Comparison of ENCODE assay signal across 13 mouse cellular contexts in genomic region chr9:5298329-5299131, GRCm38 (mm10). TPM values are rescaled to one million over a fixed set of nuclear protein-coding genes. Genes with fewer than 3 reads are reported as not detected.
A peak's percentile ranks its signal among the peaks of the same experiment; 100 is the strongest.
DNase-seq lines count a peak whose midpoint lies in the region; ATAC-seq and TF ChIP-seq lines count a peak whose summit lies in the region.
"Had no signal": no experiment of that assay in that cellular context is flagged by ENCODE, and none has a peak within 500 bp of the region (broad histone marks: within the 10 kb centered on the region; RNA-seq: fewer than 3 reads in every experiment).

Casp1 (plus strand) TSS chr9:5298517.

- H3K79me2 ChIP-seq in MEL (ENCODE audit: control insufficient read depth, insufficient read depth, low read length, poor library complexity): no peaks in the 10 kb centered on the region

- ATAC-seq in liver, embryonic 16.5 days (ENCODE audit: low read depth): no peak
- ATAC-seq in liver, embryonic 12.5 days: no peak
- ATAC-seq in neutrophil, adult 5-6 weeks (ENCODE audit: extremely low read depth, insufficient number of reproducible peaks, low FRiP score, poor library complexity, severe bottlenecking): peak; percentile 87
- ATAC-seq: midbrain, embryonic 16.5 days had no signal

- H3K4me1 ChIP-seq in liver, embryonic 16.5 days (ENCODE audit: control insufficient read depth, low read depth, low read length): no peaks in the 10 kb centered on the region
- no peaks in the 10 kb centered on the region for H3K4me1 ChIP-seq in liver, embryonic 12.5 days
- H3K4me1 ChIP-seq in MEL (ENCODE audit: control insufficient read depth in 1 of 2, insufficient read depth in 2 of 2, low read length in 2 of 2): no peaks in the 10 kb centered on the region
- H3K4me1 ChIP-seq: hindbrain, embryonic 10.5 days had no signal

- H3K27me3 ChIP-seq in liver, embryonic 16.5 days (ENCODE audit: control insufficient read depth, insufficient read depth, low read depth, low read length): no peaks in the 10 kb centered on the region
- H3K27me3 ChIP-seq in liver, embryonic 12.5 days (replicated peaks): no peaks in the 10 kb centered on the region
- no peaks in the 10 kb centered on the region for H3K27me3 ChIP-seq in MEL (ENCODE audit: control insufficient read depth in 1 of 2, insufficient read depth in 2 of 2, low read length in 2 of 2)

- no peak for TF ChIP-seq POLR2A in MEL (IDR thresholded peaks at IDR 0.05; ENCODE audit: control insufficient read depth in 1 of 2, insufficient read depth in 1 of 2, low read depth in 1 of 2, low read length in 2 of 2, poor library complexity in 1 of 2)

- TF ChIP-seq EP300 in MEL (IDR thresholded peaks at IDR 0.05; ENCODE audit: low read depth in 1 of 2, low read length in 2 of 2): no peak

- peak; percentile 37 for DNase-seq in MEL (ENCODE audit: low read depth, low spot score)
- peak; percentile 80 for DNase-seq in induced T-regulatory cell, adult 2 months (ENCODE audit: low read depth)
- DNase-seq in yolk sac, embryonic 10.5 days (ENCODE audit: low spot score): no peak
- DNase-seq in kidney, postnatal 4 days: no peak
- DNase-seq: cerebellum, adult 11 months; kidney, postnatal 14 days; retina, postnatal 1 day; thymus, adult 18-20 months had no signal

- WGBS in liver, embryonic 16.5 days (ENCODE audit: insufficient replicate concordance): 49% methylated on average over 11 of the region's 11 CpGs
- 63% methylated on average over 11 of the region's 11 CpGs for WGBS in liver, embryonic 12.5 days (ENCODE audit: insufficient replicate concordance)

- no peak within 1 kb of the TSS for H3K9ac ChIP-seq in liver, embryonic 16.5 days (ENCODE audit: low read depth, low read length)
- H3K9ac ChIP-seq in liver, embryonic 12.5 days: no peak within 1 kb of the TSS
- peak within 1 kb of the TSS; percentile 28; the same call in 1 of the 2 replicates for H3K9ac ChIP-seq in MEL (ENCODE audit: control insufficient read depth, low read depth, low read length, poor library complexity, severe bottlenecking)

- H3K27ac ChIP-seq in liver, embryonic 16.5 days (ENCODE audit: low read length): no peak within 1 kb of the TSS; the same call in 1 of the 2 replicates
- H3K27ac ChIP-seq in liver, embryonic 12.5 days: no peak within 1 kb of the TSS
- no peak within 1 kb of the TSS for H3K27ac ChIP-seq in MEL (ENCODE audit: control insufficient read depth, low read depth, low read length)
- H3K27ac ChIP-seq: hindbrain, embryonic 10.5 days had no signal

- no peak within 1 kb of the TSS; the same call in 1 of the 2 replicates for H3K4me2 ChIP-seq in liver, embryonic 16.5 days (ENCODE audit: low read depth, low read length)
- H3K4me2 ChIP-seq in liver, embryonic 12.5 days: no peak within 1 kb of the TSS

- TF ChIP-seq RAD21 in MEL (IDR thresholded peaks at IDR 0.05; ENCODE audit: low read depth, low read length): no peak

- H3K4me3 ChIP-seq in liver, embryonic 16.5 days (ENCODE audit: low read depth, low read length): peak within 1 kb of the TSS; percentile 17; the same call in 1 of the 2 replicates
- no peak within 1 kb of the TSS for H3K4me3 ChIP-seq in liver, embryonic 12.5 days
- H3K4me3 ChIP-seq in MEL (ENCODE audit: control insufficient read depth in 1 of 2, insufficient read depth in 1 of 2, low read depth in 2 of 2, low read length in 2 of 2): peak within 1 kb of the TSS; percentile 13 to 28
- H3K4me3 ChIP-seq: hindbrain, embryonic 10.5 days had no signal

- TF ChIP-seq CTCF in MEL (IDR thresholded peaks at IDR 0.05 in 2 of 3, conservative IDR thresholded peaks at IDR 0.05 in 1 of 3; ENCODE audit: control insufficient read depth in 1 of 3, insufficient read depth in 1 of 3, low read depth in 2 of 3, low read length in 3 of 3, poor library complexity in 1 of 3, severe bottlenecking in 1 of 3): no peak

- no peaks in the 10 kb centered on the region for H3K9me3 ChIP-seq in liver, embryonic 16.5 days (replicated peaks; ENCODE audit: control insufficient read depth, low read length)
- no peaks in the 10 kb centered on the region for H3K9me3 ChIP-seq in liver, embryonic 12.5 days (replicated peaks)
- H3K9me3 ChIP-seq in MEL (replicated peaks; ENCODE audit: insufficient read depth, low read length): no peaks in the 10 kb centered on the region
- H3K9me3 ChIP-seq: hindbrain, embryonic 10.5 days had no signal

- H3K36me3 ChIP-seq in liver, embryonic 16.5 days (ENCODE audit: control insufficient read depth, insufficient read depth): no peaks in the 10 kb centered on the region
- no peaks in the 10 kb centered on the region for H3K36me3 ChIP-seq in liver, embryonic 12.5 days
- H3K36me3 ChIP-seq in MEL (ENCODE audit: control insufficient read depth in 1 of 2, insufficient read depth in 2 of 2, low read length in 2 of 2): peaks cover 0 to 2% of the 10 kb centered on the region in 2 experiments; a peak in 1 of 4 replicates
- H3K36me3 ChIP-seq: hindbrain, embryonic 10.5 days had no signal

TF ChIP-seq in MEL, 35 proteins besides CTCF, POLR2A, EP300 and RAD21:
- TF ChIP-seq CHD1 (IDR thresholded peaks at IDR 0.05; ENCODE audit: low read depth, low read length): no peak
- TF ChIP-seq POLR2AphosphoS2 (IDR thresholded peaks at IDR 0.05; ENCODE audit: low read length): no peak
- no peak for TF ChIP-seq GABPA (IDR thresholded peaks at IDR 0.05; ENCODE audit: low read depth, low read length)
- TF ChIP-seq USF2 (IDR thresholded peaks at IDR 0.05; ENCODE audit: borderline replicate concordance in 1 of 2, insufficient read depth in 1 of 2, low read depth in 1 of 2, low read length in 2 of 2): no peak
- TF ChIP-seq POLR2AphosphoS5 (IDR thresholded peaks at IDR 0.05; ENCODE audit: borderline replicate concordance, low read depth, low read length): no peak
- TF ChIP-seq MXI1 (IDR thresholded peaks at IDR 0.05; ENCODE audit: low read depth, low read length): no peak
- TF ChIP-seq ZNF384 (IDR thresholded peaks at IDR 0.05; ENCODE audit: low read depth, low read length): no peak
- TF ChIP-seq ZMIZ1 (IDR thresholded peaks at IDR 0.05; ENCODE audit: low read depth, low read length): no peak
- no peak for TF ChIP-seq NELFE (IDR thresholded peaks at IDR 0.05; ENCODE audit: low read depth, low read length)
- no peak for TF ChIP-seq TAL1 (IDR thresholded peaks at IDR 0.05; ENCODE audit: low read length)
- no peak for TF ChIP-seq MYB (IDR thresholded peaks at IDR 0.05; ENCODE audit: low read depth, low read length)
- TF ChIP-seq BHLHE40 (IDR thresholded peaks at IDR 0.05; ENCODE audit: borderline replicate concordance, low read depth, low read length): no peak
- no peak for TF ChIP-seq MAZ (IDR thresholded peaks at IDR 0.05; ENCODE audit: low read depth, low read length)
- no peak for TF ChIP-seq TCF12 (IDR thresholded peaks at IDR 0.05; ENCODE audit: low read depth, low read length)
- no peak for TF ChIP-seq ETS1 (IDR thresholded peaks at IDR 0.05; ENCODE audit: low read depth, low read length)

RNA-seq across cellular contexts. Expression of gene Casp1, which starts in this region (rescaled TPM):
- polyA plus RNA-seq in liver, embryonic 16.5 days (2015; fragmentation: Nextera tagmentation; extraction: Ambion mirVana): 3.6 and 3.9 TPM in 2 replicates
- polyA plus RNA-seq in liver, embryonic 12.5 days (2016; fragmentation: Nextera tagmentation; extraction: Ambion mirVana): 1.5 and 2.1 TPM in 2 replicates
- 0.73 and 1.4 TPM in 2 replicates for total RNA-seq in MEL (2012; rRNA removed)
- under 1 TPM in 1 of 2 experiments, not detected in 1; 0.17 TPM for polyA plus RNA-seq in MEL (2012; ENCODE audit: insufficient read depth in 1 of 2, insufficient read length in 2 of 2, low read depth in 1 of 2, low replicate concordance in 2 of 2, missing spikeins in 1 of 2)
- 89.2 and 89.7 TPM in 2 replicates for total RNA-seq in neutrophil, adult 5-6 weeks (2017)

Comparison
In these comparisons a context has a peak if more than half of its experiments do, and no peak if none do; other contexts are left out.
1. RNA of gene Casp1 (total RNA-seq): 89.2 to 89.7 TPM in neutrophil, adult 5-6 weeks; 0.73 to 1.4 TPM in MEL; every median in the first group is over 10 times any median in the second.
2. DNase-seq: peak in MEL (single experiment) and induced T-regulatory cell, adult 2 months (single experiment); none in yolk sac, embryonic 10.5 days (single experiment) and kidney, postnatal 4 days (0 of 2).